Mouse (Mus musculus) myocyte (in vitro differentiated cells): ENCODE data around the gene Pde4d.

Experiments used
- CEBPB ChIP-seq: IDR thresholded peaks from 2 replicates; pipeline ENCODE4 v1.6.1; 2011; ENCODE audit warnings: mild to moderate bottlenecking, moderate library complexity; ENCODE audit not compliant: poor library complexity, insufficient read depth, severe bottlenecking
- MAX ChIP-seq: IDR thresholded peaks from one replicate; pipeline ENCODE4 v1.6.1; 2011; ENCODE audit warnings: low read depth, mild to moderate bottlenecking, control low read depth
- MYOG ChIP-seq, 3 experiments: IDR thresholded peaks; one replicate each; pipeline ENCODE4 v1.6.1; 2011; ENCODE audit warnings: control low read depth in 2 of 3, low read depth in 2 of 3, mild to moderate bottlenecking in 2 of 3; ENCODE audit not compliant: insufficient read length in 2 of 3, control insufficient read depth in 1 of 3, insufficient read depth in 1 of 3
- POLR2A ChIP-seq: IDR thresholded peaks from one replicate; pipeline ENCODE4 v1.6.1; 2011; ENCODE audit warnings: low read depth, mild to moderate bottlenecking, control low read depth, moderate library complexity; ENCODE audit not compliant: insufficient read length
- POLR2AphosphoS2 ChIP-seq: IDR thresholded peaks from one replicate; pipeline ENCODE4 v1.6.1; 2011; ENCODE audit warnings: low read depth, control low read depth; ENCODE audit not compliant: insufficient read length
- REST ChIP-seq: IDR thresholded peaks from one replicate; pipeline ENCODE4 v1.6.1; 2011; ENCODE audit warnings: mild to moderate bottlenecking, control low read depth, moderate library complexity; ENCODE audit not compliant: insufficient read depth, insufficient read length
- SRF ChIP-seq: IDR thresholded peaks from one replicate; pipeline ENCODE4 v1.6.1; 2011; ENCODE audit warnings: low read depth; ENCODE audit not compliant: control insufficient read depth, insufficient read length
- TCF12 ChIP-seq: IDR thresholded peaks from one replicate; pipeline ENCODE4 v1.6.1; 2011; ENCODE audit warnings: mild to moderate bottlenecking, control low read depth; ENCODE audit not compliant: poor library complexity, insufficient read depth, severe bottlenecking
- USF1 ChIP-seq: IDR thresholded peaks from one replicate; pipeline ENCODE4 v1.6.1; 2011; ENCODE audit warnings: low read depth, mild to moderate bottlenecking, control low read depth, moderate library complexity

DNA sequence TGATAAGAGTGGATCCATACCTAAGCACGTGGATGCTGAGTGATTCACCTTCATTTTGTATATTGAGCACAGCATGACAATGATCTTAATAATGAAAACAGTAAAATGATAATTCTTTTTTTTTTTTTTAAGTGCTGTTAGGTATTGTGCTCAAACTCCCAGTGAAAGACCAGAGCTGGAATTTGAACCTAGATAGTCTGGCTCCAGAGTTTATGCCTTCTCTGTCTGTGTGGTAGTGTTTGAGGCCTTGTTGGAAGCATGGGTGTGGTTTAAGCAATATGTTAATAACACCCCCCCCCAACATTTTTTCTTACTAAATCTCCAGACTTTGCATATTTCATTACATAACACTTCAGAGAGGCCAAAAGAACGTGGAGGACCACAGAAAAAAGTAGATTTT lies 44.6 kb downstream of the Pde4d start:
- no peak for TF ChIP-seq MYOG (IDR thresholded peaks at IDR 0.05; ENCODE audit: control insufficient read depth in 1 of 3, insufficient read depth in 1 of 3, insufficient read length in 2 of 3, low read depth in 2 of 3)
- TF ChIP-seq POLR2A = no peak
- no peak for TF ChIP-seq POLR2AphosphoS2
- TF ChIP-seq CEBPB = no peak
- TF ChIP-seq MAX = no peak
- no peak for TF ChIP-seq TCF12
- TF ChIP-seq SRF = no peak
- no peak for TF ChIP-seq USF1
- TF ChIP-seq REST = no peak
